Mouse (Mus musculus) heart, embryonic 10.5 days (tissue): ENCODE measurements around the gene Rras. TPM values are rescaled to one million over a fixed set of nuclear protein-coding genes. Genes with fewer than 3 reads are reported as not detected.
"Not testable (repeated sequence)": the region's sequence is repeated elsewhere in the genome, so short reads cannot be mapped to it uniquely, and the experiment has no call there.

Experiments
- DNase-seq: peaks from one replicate; pipeline ENCODE4 v3.0.0-alpha.2; 2017; ENCODE audit warnings: low spot score
- H3K27ac ChIP-seq: fragments of 300-500 bp; sonication (generic); 2 replicates; pipeline ENCODE4 v1.5.1; 2016; ENCODE audit warnings: mild to moderate bottlenecking
- H3K27me3 ChIP-seq: fragments of 300-500 bp; sonication (generic); 2 replicates; pipeline ENCODE4 v1.6.1; 2016; ENCODE audit warnings: mild to moderate bottlenecking; ENCODE audit not compliant: poor library complexity, insufficient read depth, severe bottlenecking
- H3K36me3 ChIP-seq: fragments of 300-500 bp; sonication (generic); 2 replicates; pipeline ENCODE4 v1.6.1; 2016; ENCODE audit warnings: mild to moderate bottlenecking, moderate library complexity
- H3K4me1 ChIP-seq: fragments of 300-500 bp; sonication (generic); 2 replicates; pipeline ENCODE4 v1.6.1; 2016; ENCODE audit warnings: mild to moderate bottlenecking
- H3K4me3 ChIP-seq: fragments of 300-500 bp; sonication (generic); 2 replicates; pipeline ENCODE4 v1.5.1; 2016; ENCODE audit warnings: mild to moderate bottlenecking, moderate library complexity
- H3K9me3 ChIP-seq: fragments of 300-500 bp; sonication (generic); 2 replicates; pipeline ENCODE4 v1.6.1; 2016; ENCODE audit warnings: mild to moderate bottlenecking, moderate library complexity
- WGBS: fragments of 180-500 bp; shearing (Covaris S2); methylation state at CpG from one replicate; pipeline ENCODE4 v1.1.7; 2016; 5-methylcytosine and 5-hydroxymethylcytosine counted together
- polyA plus RNA-seq: library from polyadenylated mRNA; unstranded; fragments of >200 nt; fragmentation: Nextera tagmentation; extraction: Ambion mirVana; gene quantifications from 2 replicates; pipeline ENCODE4 v1.2.1, GENCODE M21; 2016

Rras gene
- polyA plus RNA-seq, 1 experiment from 2014 or later: 50.5 TPM

- H3K27me3 ChIP-seq: no peaks in the 10 kb centered on the region
- WGBS: 25% methylated on average over 8 of the region's 8 CpGs
- peak overlapping the region; percentile 89 for H3K4me3 ChIP-seq
- no peak for DNase-seq
- no peaks in the 10 kb centered on the region for H3K9me3 ChIP-seq
- peaks cover 2% of the 10 kb centered on the region; the same call in 1 of the 2 replicates for H3K36me3 ChIP-seq
- H3K27ac ChIP-seq: peak overlapping the region; percentile 65
- H3K4me1 ChIP-seq: peaks cover 29% of the 10 kb centered on the region
Observed at GRCm38 (mm10) chr7:45019031-45019571, 1.3 kb downstream of the Rras start.

GRCm38 (mm10) chr7:45020225-45020624 lies 2.5 kb downstream of the Rras start:
- peaks cover 22% of the 10 kb centered on the region for H3K4me1 ChIP-seq
- WGBS: 76% methylated on average over 9 of the region's 9 CpGs
- H3K36me3 ChIP-seq: peaks cover 2% of the 10 kb centered on the region; the same call in 1 of the 2 replicates
- no peak overlapping the region for H3K4me3 ChIP-seq
- no peak overlapping the region for H3K27ac ChIP-seq
- no peaks in the 10 kb centered on the region for H3K27me3 ChIP-seq
- no peaks in the 10 kb centered on the region for H3K9me3 ChIP-seq
- DNase-seq: no peak

- DNase-seq, H3K9me3 ChIP-seq, H3K27me3 ChIP-seq, H3K4me3 ChIP-seq, H3K27ac ChIP-seq: not testable (repeated sequence)
- 81% methylated on average over 5 of the region's 5 CpGs for WGBS
- peaks cover 26% of the 10 kb centered on the region for H3K36me3 ChIP-seq
- peaks cover 20% of the 10 kb centered on the region for H3K4me1 ChIP-seq
Observed at GRCm38 (mm10) chr7:45023711-45024110, 6.0 kb downstream of the Rras start.

GRCm38 (mm10) chr7:45024281-45025248 lies 6.8 kb downstream of the Rras start:
- no peak overlapping the region for H3K27ac ChIP-seq
- H3K27me3 ChIP-seq: no peaks in the 10 kb centered on the region
- H3K36me3 ChIP-seq: peaks cover 34% of the 10 kb centered on the region
- 82% methylated on average over 15 of the region's 15 CpGs for WGBS
- no peak for DNase-seq
- H3K4me1 ChIP-seq: peaks cover 12% of the 10 kb centered on the region
- no peaks in the 10 kb centered on the region for H3K9me3 ChIP-seq
- no peak overlapping the region for H3K4me3 ChIP-seq

GRCm38 (mm10) chr7:45025601-45026220 lies 8.0 kb downstream of the Rras start:
- Histone ChIP-seq H3K4me1 (peaks cover 5% of the 10 kb centered on the region; the same call in 1 of the 2 replicates), H3K9me3 (no peaks in the 10 kb centered on the region), H3K27ac (no peak overlapping the region), H3K36me3 (peaks cover 44% of the 10 kb centered on the region), H3K27me3 (no peaks in the 10 kb centered on the region), H3K4me3 (no peak overlapping the region)
- no peak for DNase-seq
- 74% methylated on average over 8 of the region's 8 CpGs for WGBS

- no peak overlapping the region for H3K27ac ChIP-seq
- H3K27me3 ChIP-seq: no peaks in the 10 kb centered on the region
- no peak for DNase-seq
- H3K36me3 ChIP-seq: peaks cover 49% of the 10 kb centered on the region
- WGBS: 75% methylated on average over 2 of the region's 2 CpGs
- no peak overlapping the region for H3K4me3 ChIP-seq
- peaks cover 5% of the 10 kb centered on the region; the same call in 1 of the 2 replicates for H3K4me1 ChIP-seq
- H3K9me3 ChIP-seq: no peaks in the 10 kb centered on the region
Observed at GRCm38 (mm10) chr7:45026256-45026655, 8.5 kb downstream of the Rras start.

- H3K27ac ChIP-seq: no peak overlapping the region
- no peak for DNase-seq
- H3K9me3 ChIP-seq: no peaks in the 10 kb centered on the region
- H3K36me3 ChIP-seq: peaks cover 64% of the 10 kb centered on the region
- WGBS: 91% methylated on average over 9 of the region's 9 CpGs
- no peak overlapping the region for H3K4me3 ChIP-seq
- peaks cover 5% of the 10 kb centered on the region; the same call in 1 of the 2 replicates for H3K4me1 ChIP-seq
- H3K27me3 ChIP-seq: no peaks in the 10 kb centered on the region
Observed at GRCm38 (mm10) chr7:45027761-45028160, 10.0 kb downstream of the Rras start.

GRCm38 (mm10) chr7:45028351-45028750 lies 10.6 kb downstream of the Rras start:
- no peaks in the 10 kb centered on the region for H3K27me3 ChIP-seq
- H3K27ac ChIP-seq: no peak overlapping the region
- H3K9me3 ChIP-seq: no peaks in the 10 kb centered on the region
- 89% methylated on average over 11 of the region's 11 CpGs for WGBS
- peaks cover 70% of the 10 kb centered on the region for H3K36me3 ChIP-seq
- H3K4me3 ChIP-seq: no peak overlapping the region
- H3K4me1 ChIP-seq: peaks cover 5% of the 10 kb centered on the region; the same call in 1 of the 2 replicates
- DNase-seq: no peak

GRCm38 (mm10) chr7:45029995-45030394 lies 12.2 kb downstream of the Rras start:
- Histone ChIP-seq H3K36me3 (peaks cover 86% of the 10 kb centered on the region), H3K27me3 (no peaks in the 10 kb centered on the region), H3K4me1 (peaks cover 5% of the 10 kb centered on the region; the same call in 1 of the 2 replicates), H3K27ac (no peak overlapping the region), H3K4me3 (no peak overlapping the region), H3K9me3 (no peaks in the 10 kb centered on the region)
- no peak for DNase-seq
- WGBS: 90% methylated on average over 6 of the region's 6 CpGs

- no peaks in the 10 kb centered on the region for H3K27me3 ChIP-seq
- no peak for DNase-seq
- no peak overlapping the region for H3K4me3 ChIP-seq
- no peaks in the 10 kb centered on the region for H3K9me3 ChIP-seq
- WGBS: 98% methylated on average over 8 of the region's 8 CpGs
- peaks cover 95% of the 10 kb centered on the region for H3K36me3 ChIP-seq
- H3K27ac ChIP-seq: no peak overlapping the region
- H3K4me1 ChIP-seq: peaks cover 5% of the 10 kb centered on the region; the same call in 1 of the 2 replicates
Observed at GRCm38 (mm10) chr7:45030857-45031256, 13.1 kb downstream of the Rras start.

GRCm38 (mm10) chr7:45033722-45034359 lies 16.1 kb downstream of the Rras start:
- H3K36me3 ChIP-seq: peaks cover 99% of the 10 kb centered on the region
- H3K9me3 ChIP-seq: no peaks in the 10 kb centered on the region
- no peak overlapping the region for H3K27ac ChIP-seq
- no peaks in the 10 kb centered on the region for H3K4me1 ChIP-seq
- WGBS: 93% methylated on average over 19 of the region's 19 CpGs
- no peaks in the 10 kb centered on the region for H3K27me3 ChIP-seq
- no peak for DNase-seq
- H3K4me3 ChIP-seq: no peak overlapping the region

- no peaks in the 10 kb centered on the region for H3K27me3 ChIP-seq
- H3K4me1 ChIP-seq: no peaks in the 10 kb centered on the region
- H3K27ac ChIP-seq: no peak overlapping the region
- H3K9me3 ChIP-seq: no peaks in the 10 kb centered on the region
- no peak overlapping the region for H3K4me3 ChIP-seq
- peaks cover 99% of the 10 kb centered on the region for H3K36me3 ChIP-seq
- 87% methylated on average over 3 of the region's 3 CpGs for WGBS
- no peak for DNase-seq
Observed at GRCm38 (mm10) chr7:45035631-45036030, 17.9 kb downstream of the Rras start.
